Mouse (Mus musculus) limb, embryonic 12.5 days (tissue): Measurements from ENCODE around the gene Cars2. TPM values are rescaled to one million over a fixed set of nuclear protein-coding genes. Genes with fewer than 3 reads are reported as not detected.
A peak's percentile ranks its signal among the peaks of the same experiment; 100 is the strongest.

Experiments
- ATAC-seq: fragments of 200-750 bp; cut with Nextera tagmentation; 2 replicates; pipeline ENCODE4 v1.8.0; 2017; ENCODE audit warnings: low read depth, moderate TSS enrichment; ENCODE audit not compliant: insufficient number of reproducible peaks, insufficient read depth, low FRiP score, low TSS enrichment
- H3K27ac ChIP-seq: fragments of 300-500 bp; sonication (generic); 2 replicates; pipeline ENCODE4 v1.5.1; 2016; ENCODE audit warnings: mild to moderate bottlenecking, moderate library complexity
- H3K27me3 ChIP-seq: fragments of 300-500 bp; sonication (generic); 2 replicates; pipeline ENCODE4 v1.6.1; 2016; ENCODE audit warnings: mild to moderate bottlenecking, moderate library complexity
- H3K36me3 ChIP-seq: fragments of 300-500 bp; sonication (generic); 2 replicates; pipeline ENCODE4 v1.6.1; 2016; ENCODE audit warnings: mild to moderate bottlenecking, moderate library complexity
- H3K4me1 ChIP-seq: fragments of 300-500 bp; sonication (generic); replicated peaks from 2 replicates; pipeline ENCODE4 v1.6.1; 2016
- H3K4me2 ChIP-seq: fragments of 300-500 bp; sonication (generic); 2 replicates; pipeline ENCODE4 v1.6.1; 2016; ENCODE audit warnings: mild to moderate bottlenecking, moderate library complexity
- H3K4me3 ChIP-seq: fragments of 300-500 bp; sonication (generic); replicated peaks from 2 replicates; pipeline ENCODE4 v1.5.1; 2016; ENCODE audit warnings: mild to moderate bottlenecking
- H3K9ac ChIP-seq: fragments of 300-500 bp; sonication (generic); replicated peaks from 2 replicates; pipeline ENCODE4 v1.6.1; 2016; ENCODE audit warnings: mild to moderate bottlenecking, moderate library complexity
- H3K9me3 ChIP-seq: fragments of 300-500 bp; sonication (generic); 2 replicates; pipeline ENCODE4 v1.6.1; 2016; ENCODE audit warnings: mild to moderate bottlenecking, moderate library complexity
- WGBS: fragments of 180-500 bp; shearing (Covaris S2); methylation state at CpG from one replicate; pipeline ENCODE4 v1.1.7; 2016; 5-methylcytosine and 5-hydroxymethylcytosine counted together
- polyA plus RNA-seq: library from polyadenylated mRNA; unstranded; fragments of >200 nt; fragmentation: Nextera tagmentation; extraction: Ambion mirVana; gene quantifications from 2 replicates; pipeline ENCODE4 v1.2.1, GENCODE M21; 2016

The Cars2 gene
- polyA plus RNA-seq, 1 experiment from 2014 or later: 20.6 TPM

- no peak overlapping the region for H3K9ac ChIP-seq
- no peaks in the 10 kb centered on the region for H3K36me3 ChIP-seq
- no peak overlapping the region for H3K27ac ChIP-seq
- H3K9me3 ChIP-seq: no peaks in the 10 kb centered on the region
- peaks cover 55% of the 10 kb centered on the region for H3K27me3 ChIP-seq
- no peak overlapping the region for H3K4me3 ChIP-seq
- H3K4me2 ChIP-seq: no peak overlapping the region
- ATAC-seq: no peak
- WGBS: 82% methylated on average over 3 of the region's 3 CpGs
- peaks cover 20% of the 10 kb centered on the region for H3K4me1 ChIP-seq
These were observed 68.7 kb downstream of the Cars2 start for GRCm38 (mm10) chr8:11481876-11482275.

GRCm38 (mm10) chr8:11479591-11479990 is 71.0 kb downstream of the Cars2 start:
- H3K4me3 ChIP-seq: no peak overlapping the region
- H3K27me3 ChIP-seq: peaks cover 74% of the 10 kb centered on the region
- no peak overlapping the region for H3K9ac ChIP-seq
- H3K4me1 ChIP-seq: peaks cover 39% of the 10 kb centered on the region
- 7% methylated on average over 14 of the region's 14 CpGs for WGBS
- H3K36me3 ChIP-seq: no peaks in the 10 kb centered on the region
- H3K4me2 ChIP-seq: peak overlapping the region; percentile 99; the same call in 1 of the 2 replicates
- no peak overlapping the region for H3K27ac ChIP-seq
- no peak for ATAC-seq
- H3K9me3 ChIP-seq: no peaks in the 10 kb centered on the region

DNA sequence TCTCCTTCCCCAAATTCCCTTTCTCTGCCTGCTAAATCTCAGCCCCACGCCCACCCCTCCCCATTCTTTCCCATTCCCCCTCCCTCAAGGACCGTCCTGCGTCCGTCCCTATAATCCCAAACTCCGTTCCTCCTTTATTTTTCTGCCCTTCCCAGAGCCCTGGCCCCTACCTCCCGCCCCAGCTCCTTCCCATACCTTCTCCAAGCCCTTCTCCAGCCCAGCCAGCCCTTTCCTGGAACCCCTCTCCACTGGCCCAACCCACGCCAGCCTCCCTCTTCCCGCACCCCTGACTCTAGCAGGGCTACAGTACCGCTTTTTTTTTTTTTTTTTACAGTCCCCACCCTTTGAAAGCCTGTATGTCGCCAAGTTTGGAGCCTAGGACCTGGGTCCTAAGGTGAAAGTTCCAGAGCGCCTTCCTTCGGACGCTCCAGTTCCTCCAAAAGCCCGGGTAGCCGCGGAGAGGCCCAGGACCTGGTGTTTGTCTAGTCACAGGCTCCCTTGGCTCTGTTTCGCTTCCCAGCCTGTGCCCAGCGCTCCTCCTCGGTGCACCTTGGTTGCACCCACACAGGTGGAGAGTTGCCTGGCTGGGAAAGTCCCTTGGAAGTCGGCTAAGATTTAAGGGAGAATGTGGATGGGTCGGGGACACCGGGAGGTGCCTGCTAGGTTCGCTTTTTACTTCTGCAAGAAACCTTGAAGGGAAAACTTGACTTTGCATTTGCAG is 71.6 kb downstream of the Cars2 start:
- Histone ChIP-seq H3K36me3 (no peaks in the 10 kb centered on the region), H3K27me3 (peaks cover 80% of the 10 kb centered on the region), H3K27ac (no peak overlapping the region), H3K4me3 (peak overlapping the region; percentile 57), H3K9me3 (no peaks in the 10 kb centered on the region), H3K4me1 (peaks cover 39% of the 10 kb centered on the region), H3K9ac (no peak overlapping the region), H3K4me2 (peak overlapping the region; percentile 99)
- ATAC-seq: peak; percentile 28; the same call in 1 of the 2 replicates
- WGBS: 2% methylated on average over 23 of the region's 23 CpGs

DNA sequence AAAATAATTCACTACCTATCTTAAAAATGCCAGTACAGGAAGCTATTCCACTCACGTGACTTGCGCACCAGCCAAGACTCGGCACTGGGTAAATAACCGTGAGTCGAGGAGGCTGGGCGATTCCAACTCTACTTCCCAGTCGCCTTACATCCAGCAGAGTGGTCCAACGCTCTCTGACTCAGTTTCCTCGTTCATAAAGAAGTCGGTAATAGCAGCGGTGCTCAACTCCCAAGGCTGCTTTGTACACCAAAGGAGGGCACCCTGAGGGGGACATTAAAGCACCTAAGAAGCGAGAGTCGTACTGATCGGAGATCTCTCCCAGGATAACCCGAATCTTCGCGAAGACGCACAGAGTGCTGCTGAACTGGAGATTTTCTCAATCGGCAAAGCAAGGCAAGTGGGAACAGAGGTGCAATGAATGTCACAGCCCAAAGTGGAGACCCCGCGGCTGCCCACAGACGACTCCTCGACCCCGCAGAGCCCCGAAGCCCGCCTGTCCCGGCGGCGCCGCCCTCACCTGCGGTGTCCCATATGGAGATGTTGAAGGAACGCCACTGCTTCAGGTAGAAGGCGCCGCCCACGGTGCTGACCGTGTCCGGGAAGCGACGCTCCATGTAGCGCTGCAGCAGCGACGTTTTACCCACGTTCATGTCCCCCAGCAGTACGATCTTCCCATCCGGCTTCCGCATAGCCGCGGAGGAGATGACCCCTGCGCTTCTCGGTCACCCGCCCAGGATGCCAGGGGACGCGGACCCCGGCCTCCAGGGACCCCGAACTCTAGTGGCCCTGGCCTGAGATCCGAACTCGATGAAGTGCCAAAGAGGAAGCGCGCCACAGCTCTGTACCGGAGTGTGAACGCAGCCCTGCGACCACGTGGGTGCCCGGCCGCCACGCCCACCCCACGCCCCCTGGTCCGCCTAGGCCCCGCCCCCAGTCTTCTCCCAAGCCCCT is 72.5 kb downstream of the Cars2 start, which contains the start of gene Rab20:
Gene Rab20 (minus strand): TSS at position 900 of the 951 bp plus-strand sequence.
- Histone ChIP-seq H3K4me1 (peaks cover 45% of the 10 kb centered on the region), H3K9ac (peak within 1 kb of the TSS; percentile 56), H3K27me3 (peaks cover 88% of the 10 kb centered on the region), H3K4me2 (peak within 1 kb of the TSS; percentile 99), H3K27ac (no peak within 1 kb of the TSS), H3K9me3 (no peaks in the 10 kb centered on the region), H3K36me3 (no peaks in the 10 kb centered on the region), H3K4me3 (peak within 1 kb of the TSS; percentile 57)
- WGBS: under 1% methylated on average over 69 of the region's 69 CpGs
- ATAC-seq: peak; percentile 34; the same call in 1 of the 2 replicates

DNA sequence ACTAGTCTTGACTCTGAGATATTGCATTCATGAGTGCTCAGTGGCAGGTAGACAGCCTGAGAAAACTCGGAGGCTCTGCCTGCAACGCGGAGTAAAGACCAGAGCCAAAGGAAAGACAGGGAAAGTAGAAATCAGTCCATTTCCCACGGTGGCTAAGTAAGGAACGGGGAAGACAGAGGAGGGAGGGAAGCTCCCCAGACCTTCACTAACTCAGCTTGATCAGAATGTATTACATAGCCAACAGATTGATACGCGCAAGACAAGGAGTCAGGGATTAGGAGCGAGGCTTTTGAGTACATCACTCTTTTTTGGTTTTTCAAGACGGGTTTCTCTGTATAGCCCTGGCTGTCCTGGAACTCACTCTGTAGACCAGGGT is 73.4 kb downstream of the Cars2 start:
- Histone ChIP-seq H3K27me3 (peaks cover 86% of the 10 kb centered on the region), H3K27ac (no peak overlapping the region), H3K9ac (no peak overlapping the region), H3K4me2 (peak overlapping the region; percentile 99), H3K4me3 (peak overlapping the region; percentile 21), H3K36me3 (no peaks in the 10 kb centered on the region), H3K4me1 (peaks cover 47% of the 10 kb centered on the region), H3K9me3 (no peaks in the 10 kb centered on the region)
- ATAC-seq: no peak
- WGBS: 3% methylated on average over 9 of the region's 9 CpGs

- peak overlapping the region; percentile 21 for H3K4me3 ChIP-seq
- peak overlapping the region; percentile 99 for H3K4me2 ChIP-seq
- no peak for ATAC-seq
- peaks cover 47% of the 10 kb centered on the region for H3K4me1 ChIP-seq
- 3% methylated on average over 24 of the region's 24 CpGs for WGBS
- peaks cover 79% of the 10 kb centered on the region for H3K27me3 ChIP-seq
- no peak overlapping the region for H3K27ac ChIP-seq
- no peak overlapping the region; the same call in 1 of the 2 replicates for H3K9ac ChIP-seq
- H3K9me3 ChIP-seq: no peaks in the 10 kb centered on the region
- no peaks in the 10 kb centered on the region for H3K36me3 ChIP-seq
These were observed 74.0 kb downstream of the Cars2 start for GRCm38 (mm10) chr8:11476338-11477177.

DNA sequence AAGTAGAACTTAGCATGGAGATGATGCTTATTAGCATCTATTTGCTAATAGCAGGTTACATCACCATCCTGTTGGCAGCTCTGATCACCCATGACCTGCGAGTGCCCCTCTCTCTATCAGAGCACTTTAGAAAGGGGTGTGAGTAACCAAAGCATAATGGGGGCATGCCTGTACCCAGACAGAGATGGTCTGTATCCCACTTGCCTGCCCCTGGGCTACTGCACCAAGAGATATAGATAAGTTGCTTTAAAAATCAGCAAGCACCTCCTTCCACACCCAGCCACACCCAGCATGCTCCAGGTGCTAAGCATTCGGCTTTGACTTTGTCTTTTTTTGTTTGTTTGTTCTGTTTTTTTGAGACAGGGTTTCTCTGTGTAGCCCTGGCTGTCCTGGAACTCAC is 74.7 kb downstream of the Cars2 start:
- Histone ChIP-seq H3K4me2 (no peak overlapping the region), H3K4me1 (peaks cover 47% of the 10 kb centered on the region), H3K36me3 (no peaks in the 10 kb centered on the region), H3K4me3 (no peak overlapping the region), H3K9ac (no peak overlapping the region), H3K27me3 (peaks cover 76% of the 10 kb centered on the region), H3K27ac (no peak overlapping the region), H3K9me3 (no peaks in the 10 kb centered on the region)
- WGBS: 8% methylated on average over 2 of the region's 2 CpGs
- no peak for ATAC-seq

DNA sequence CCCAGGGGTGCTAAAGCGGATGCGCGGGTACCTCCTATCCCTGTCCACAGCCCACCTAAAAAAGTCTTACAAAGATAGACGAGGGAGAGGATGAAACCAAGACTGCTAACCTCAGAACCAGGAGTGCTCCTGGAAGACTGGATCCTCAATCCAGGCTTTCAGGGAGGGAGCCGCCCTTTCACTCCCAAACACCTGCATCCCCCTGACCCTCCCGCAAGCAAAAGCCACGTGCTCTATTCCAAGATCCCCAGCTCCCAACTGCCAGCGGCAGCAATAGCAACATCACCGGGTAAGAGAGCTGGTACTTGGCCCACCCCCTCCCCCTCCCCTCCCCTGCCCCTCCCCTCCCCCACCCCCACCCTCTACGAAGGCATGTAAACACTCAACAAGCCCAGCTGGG is 75.2 kb downstream of the Cars2 start:
- H3K9me3 ChIP-seq: no peaks in the 10 kb centered on the region
- WGBS: 2% methylated on average over 10 of the region's 10 CpGs
- H3K27ac ChIP-seq: no peak overlapping the region
- no peak for ATAC-seq
- H3K27me3 ChIP-seq: peaks cover 71% of the 10 kb centered on the region
- H3K36me3 ChIP-seq: no peaks in the 10 kb centered on the region
- peaks cover 47% of the 10 kb centered on the region for H3K4me1 ChIP-seq
- H3K4me3 ChIP-seq: no peak overlapping the region
- no peak overlapping the region for H3K9ac ChIP-seq
- no peak overlapping the region for H3K4me2 ChIP-seq

GRCm38 (mm10) chr8:11473072-11473471 is 77.5 kb downstream of the Cars2 start:
- Histone ChIP-seq H3K27me3 (peaks cover 48% of the 10 kb centered on the region), H3K4me1 (peaks cover 36% of the 10 kb centered on the region), H3K36me3 (no peaks in the 10 kb centered on the region), H3K4me3 (no peak overlapping the region), H3K4me2 (no peak overlapping the region), H3K9me3 (no peaks in the 10 kb centered on the region), H3K27ac (no peak overlapping the region), H3K9ac (no peak overlapping the region)
- no peak for ATAC-seq
- WGBS: 16% methylated on average over 4 of the region's 4 CpGs

DNA sequence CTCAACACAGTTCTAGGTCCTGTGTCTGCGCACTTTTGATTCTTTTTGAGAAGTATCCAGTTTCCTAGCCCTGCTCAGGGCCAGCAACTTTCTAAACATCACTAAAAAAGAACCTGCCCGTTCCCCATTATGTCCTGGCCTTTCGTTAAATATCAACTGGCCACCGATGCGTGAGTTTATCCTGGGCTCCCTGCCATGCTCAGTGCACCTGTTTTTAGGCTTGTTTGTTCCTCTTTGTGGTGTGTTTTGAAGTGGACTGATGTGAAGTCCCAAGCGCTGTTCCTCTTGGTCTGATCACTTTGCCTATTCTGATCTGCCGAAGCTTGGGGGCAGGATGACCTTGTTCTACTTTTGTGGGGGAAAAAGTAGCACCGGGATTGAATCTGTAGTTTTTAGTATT is 79.3 kb downstream of the Cars2 start:
- H3K4me1 ChIP-seq: peaks cover 22% of the 10 kb centered on the region
- no peak overlapping the region for H3K4me3 ChIP-seq
- no peak for ATAC-seq
- H3K27ac ChIP-seq: no peak overlapping the region
- no peaks in the 10 kb centered on the region for H3K36me3 ChIP-seq
- H3K4me2 ChIP-seq: no peak overlapping the region
- 57% methylated on average over 8 of the region's 8 CpGs for WGBS
- H3K9ac ChIP-seq: no peak overlapping the region
- peaks cover 31% of the 10 kb centered on the region for H3K27me3 ChIP-seq
- H3K9me3 ChIP-seq: no peaks in the 10 kb centered on the region; the same call in 1 of the 2 replicates
